12 mouse cellular contexts compared by ENCODE assay signal in the genomic region with DNA sequence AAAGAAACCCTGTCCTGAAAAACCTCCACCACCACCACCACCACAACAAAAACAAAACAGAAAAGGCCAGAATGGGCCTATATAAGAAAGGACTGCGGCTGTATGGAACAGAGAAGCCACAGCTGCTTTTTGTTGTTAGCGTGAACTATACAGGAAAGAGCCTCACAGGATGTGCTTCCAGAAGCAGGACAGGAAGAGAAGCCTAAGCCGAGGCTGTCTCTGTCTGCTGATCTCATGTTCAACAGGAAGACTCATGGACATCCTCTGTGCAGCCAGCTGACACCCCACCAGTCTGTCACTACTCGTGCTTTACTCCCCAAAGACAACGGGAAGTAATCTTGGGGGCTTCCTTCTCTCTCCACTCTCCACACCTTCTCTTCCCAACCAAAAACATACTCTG. TPM values are rescaled to one million over a fixed set of nuclear protein-coding genes. Genes with fewer than 3 reads are reported as not detected.
DNase-seq lines count a peak whose midpoint lies in the region; ATAC-seq lines count a peak whose summit lies in the region.
"Had no signal": no experiment of that assay in that cellular context is flagged by ENCODE, and none has a peak within 500 bp of the region (broad histone marks: within the 10 kb centered on the region; RNA-seq: fewer than 3 reads in every experiment).

No protein-coding gene starts in this region.

- H3K9ac ChIP-seq in heart, embryonic 13.5 days = no peak overlapping the region
- no peak overlapping the region for H3K9ac ChIP-seq in kidney, embryonic 15.5 days
- H3K9ac ChIP-seq: midbrain, embryonic 15.5 days had no signal

- WGBS in heart, embryonic 13.5 days = 60% methylated on average over 5 of the region's 5 CpGs
- 68% methylated on average over 5 of the region's 5 CpGs for WGBS in kidney, embryonic 15.5 days

- peak; percentile 56 for DNase-seq in layer of hippocampus, adult 9-11 months
- no peak for DNase-seq in layer of hippocampus, postnatal 14 days (ENCODE audit: low spot score in 2 of 2)
- peak; percentile 12 for DNase-seq in lung, postnatal 14 days
- DNase-seq in cerebellum, postnatal 14 days = no peak
- no peak for DNase-seq in embryo, embryonic 9.5 days (ENCODE audit: extremely low spot score)
- DNase-seq in right cerebral cortex, postnatal 25 days = no peak
- DNase-seq: cerebellum, adult 11-12 months had no signal

- no peaks in the 10 kb centered on the region for H3K9me3 ChIP-seq in heart, embryonic 13.5 days
- no peaks in the 10 kb centered on the region for H3K9me3 ChIP-seq in kidney, embryonic 15.5 days (replicated peaks)
- H3K9me3 ChIP-seq: midbrain, embryonic 15.5 days had no signal

- ATAC-seq in heart, embryonic 13.5 days (ENCODE audit: extremely low read depth, insufficient number of reproducible peaks, low FRiP score, low TSS enrichment) = no peak
- ATAC-seq in kidney, embryonic 15.5 days (replicated peaks; ENCODE audit: low FRiP score) = no peak
- ATAC-seq: midbrain, embryonic 15.5 days had no signal

- peak overlapping the region; percentile 65 for H3K27ac ChIP-seq in heart, embryonic 13.5 days (replicated peaks)
- peak overlapping the region; percentile 24; the same call in 1 of the 2 replicates for H3K27ac ChIP-seq in kidney, embryonic 15.5 days
- H3K27ac ChIP-seq: left cerebral cortex, adult 2 months; midbrain, embryonic 15.5 days had no signal

- H3K4me2 ChIP-seq in heart, embryonic 13.5 days = no peak overlapping the region
- no peak overlapping the region for H3K4me2 ChIP-seq in kidney, embryonic 15.5 days
- H3K4me2 ChIP-seq: midbrain, embryonic 15.5 days had no signal

- peaks cover 66% of the 10 kb centered on the region for H3K36me3 ChIP-seq in heart, embryonic 13.5 days
- H3K36me3 ChIP-seq in kidney, embryonic 15.5 days = peaks cover 76% of the 10 kb centered on the region

- H3K4me1 ChIP-seq in heart, embryonic 13.5 days = peaks cover 16% of the 10 kb centered on the region
- H3K4me1 ChIP-seq in kidney, embryonic 15.5 days = no peaks in the 10 kb centered on the region
- H3K4me1 ChIP-seq: midbrain, embryonic 15.5 days had no signal

- H3K27me3 ChIP-seq in heart, embryonic 13.5 days (replicated peaks) = no peaks in the 10 kb centered on the region
- no peaks in the 10 kb centered on the region for H3K27me3 ChIP-seq in kidney, embryonic 15.5 days
- H3K27me3 ChIP-seq: CH12.LX; midbrain, embryonic 15.5 days had no signal

- H3K4me3 ChIP-seq in heart, embryonic 13.5 days = no peak overlapping the region
- H3K4me3 ChIP-seq in kidney, embryonic 15.5 days (replicated peaks) = no peak overlapping the region
- H3K4me3 ChIP-seq: left cerebral cortex, adult 2 months; midbrain, embryonic 15.5 days had no signal

RNA-seq across cellular contexts. Expression of a gene that starts 57.3 kb away (rescaled TPM):
- total RNA-seq in layer of hippocampus, postnatal 14 days (2021) = 100 to 1,000 TPM; 304 to 311 TPM
- polyA plus RNA-seq in heart, embryonic 13.5 days (2015; fragmentation: Nextera tagmentation; extraction: Ambion mirVana) = 135 and 155 TPM in 2 replicates
- polyA plus RNA-seq in kidney, embryonic 15.5 days (2015; fragmentation: Nextera tagmentation; extraction: Ambion mirVana) = 320 and 348 TPM in 2 replicates

Comparison
In these comparisons a context has a peak if more than half of its experiments do, and no peak if none do; other contexts are left out.
1. DNase-seq: peak in layer of hippocampus, adult 9-11 months (single experiment) and lung, postnatal 14 days (single experiment); none in layer of hippocampus, postnatal 14 days (0 of 2), cerebellum, postnatal 14 days (0 of 2), embryo, embryonic 9.5 days (single experiment) and right cerebral cortex, postnatal 25 days (single experiment).